Mouse (Mus musculus) testis, postnatal 14 days (tissue): ENCODE measurements around the gene Sox5.
A peak's percentile ranks its signal among the peaks of the same experiment; 100 is the strongest.

Source experiments
- DNase-seq: peaks from one replicate; pipeline ENCODE4 v3.0.0; 2021; ENCODE audit warnings: low spot score

Gene Sox5

GRCm38 (mm10) chr6:144103612-144104011 lies 678.2 kb downstream of the Sox5 start:
- DNase-seq, result no peak

DNA sequence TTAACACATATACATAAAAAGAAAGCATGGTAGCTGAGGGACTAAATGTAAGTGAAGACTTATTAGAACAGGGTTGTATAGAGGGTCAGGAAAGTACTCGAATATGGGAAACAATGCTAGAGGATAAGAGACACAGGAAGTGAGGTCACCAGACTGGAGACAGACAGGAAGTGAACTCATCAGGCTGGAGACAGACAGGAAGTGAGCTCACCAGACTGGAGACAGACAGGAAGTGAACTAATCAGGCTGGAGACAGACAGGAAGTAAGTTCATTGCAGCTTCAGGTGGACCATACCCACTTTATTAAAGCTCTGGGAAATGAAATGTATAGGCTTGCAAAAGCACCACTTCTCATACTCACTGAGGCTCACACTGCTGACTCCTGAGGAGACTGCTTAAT lies 680.9 kb downstream of the Sox5 start:
- DNase-seq, result no peak

DNA sequence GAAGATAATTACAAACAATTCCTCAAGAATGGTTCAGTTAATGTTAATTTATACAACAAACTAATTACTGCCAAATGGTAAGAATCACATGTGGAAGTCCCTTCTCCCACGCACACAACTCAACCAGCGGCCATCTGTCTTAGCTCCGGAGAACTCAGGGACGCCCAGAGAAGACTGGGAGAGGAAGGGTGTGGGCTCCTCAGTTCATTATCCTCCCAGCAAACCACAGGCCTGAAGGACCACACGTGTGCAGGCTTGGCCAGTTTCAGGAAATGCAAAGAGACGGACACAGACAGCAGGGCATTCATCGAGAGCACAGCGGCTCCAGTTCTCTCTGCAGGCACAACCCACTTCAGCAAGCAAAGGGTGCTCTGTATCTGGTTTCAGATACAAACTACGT lies 683.7 kb downstream of the Sox5 start:
- no peak for DNase-seq

DNA sequence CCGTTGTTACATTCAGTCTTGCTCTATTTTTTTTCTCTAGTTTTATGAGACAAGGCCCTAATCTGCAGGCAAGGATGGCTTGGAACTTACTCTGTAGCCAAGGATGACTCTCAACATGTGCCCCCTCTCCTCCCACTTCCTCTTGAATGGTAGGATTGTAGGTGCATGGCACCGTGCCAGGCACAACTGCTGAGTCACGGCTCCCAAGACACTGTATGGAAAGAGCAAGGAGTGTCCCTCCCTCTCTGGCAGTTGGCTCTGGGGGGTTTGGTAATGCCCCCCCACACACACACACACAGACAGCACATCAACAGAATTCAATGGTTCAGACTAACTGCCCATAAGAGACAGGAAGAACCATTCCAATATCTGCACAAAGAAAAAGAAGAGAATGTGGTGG lies 693.5 kb downstream of the Sox5 start:
- DNase-seq, result no peak

DNA sequence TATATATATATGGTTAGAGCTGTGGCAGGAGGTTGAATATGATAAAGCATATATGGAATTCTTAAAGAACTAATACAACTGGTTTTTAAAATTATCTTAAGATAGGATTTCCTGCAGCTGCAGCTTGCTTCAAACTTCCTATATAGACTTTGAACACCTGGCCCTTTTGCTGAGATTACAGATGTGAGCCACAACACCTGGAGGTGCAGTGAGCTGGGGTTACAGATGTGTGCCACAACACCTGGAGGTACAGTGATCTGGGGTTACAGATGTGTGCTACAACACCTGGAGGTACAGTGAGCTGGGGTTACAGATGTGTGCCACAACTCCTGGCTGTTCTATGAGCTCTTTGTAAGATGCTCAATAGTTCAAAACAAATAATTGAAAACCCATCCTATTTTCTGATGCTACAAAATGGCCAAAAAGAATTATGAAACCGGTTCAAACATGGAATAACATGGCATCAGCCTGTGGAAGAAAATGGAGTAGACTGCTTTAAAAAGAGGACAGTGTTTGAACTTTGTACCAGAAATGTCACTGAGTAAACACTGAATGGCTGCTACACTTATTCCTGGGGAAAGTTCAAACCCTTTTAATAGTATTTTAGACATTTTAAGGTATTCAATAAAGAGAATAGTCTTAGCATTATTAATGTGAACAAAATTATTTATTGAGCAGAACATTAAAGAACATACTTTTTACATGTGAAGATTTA lies 695.5 kb downstream of the Sox5 start:
- no peak for DNase-seq

GRCm38 (mm10) chr6:144082297-144082696 lies 699.5 kb downstream of the Sox5 start:
- DNase-seq, result no peak

DNA sequence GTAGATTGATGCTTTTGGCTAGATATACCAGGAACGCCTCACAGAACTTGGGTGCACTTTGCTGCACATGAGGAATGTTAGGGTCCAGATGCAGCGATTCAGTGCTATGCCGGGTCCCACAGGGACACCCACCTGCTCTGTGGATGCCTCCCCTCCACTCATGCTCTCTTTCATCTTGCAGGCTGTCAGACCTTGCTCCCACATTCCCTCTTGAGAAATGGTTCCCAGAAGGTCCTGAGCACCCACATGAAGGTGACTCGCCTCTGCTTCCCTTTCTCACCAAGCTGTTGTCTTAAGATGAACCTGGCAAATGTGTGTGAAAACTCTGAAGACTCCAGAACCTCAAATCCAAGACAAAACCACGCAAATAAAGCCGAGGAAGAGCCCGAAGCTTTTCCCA lies 704.0 kb downstream of the Sox5 start:
- no peak for DNase-seq

GRCm38 (mm10) chr6:144076376-144076775 lies 705.4 kb downstream of the Sox5 start:
- no peak for DNase-seq

DNA sequence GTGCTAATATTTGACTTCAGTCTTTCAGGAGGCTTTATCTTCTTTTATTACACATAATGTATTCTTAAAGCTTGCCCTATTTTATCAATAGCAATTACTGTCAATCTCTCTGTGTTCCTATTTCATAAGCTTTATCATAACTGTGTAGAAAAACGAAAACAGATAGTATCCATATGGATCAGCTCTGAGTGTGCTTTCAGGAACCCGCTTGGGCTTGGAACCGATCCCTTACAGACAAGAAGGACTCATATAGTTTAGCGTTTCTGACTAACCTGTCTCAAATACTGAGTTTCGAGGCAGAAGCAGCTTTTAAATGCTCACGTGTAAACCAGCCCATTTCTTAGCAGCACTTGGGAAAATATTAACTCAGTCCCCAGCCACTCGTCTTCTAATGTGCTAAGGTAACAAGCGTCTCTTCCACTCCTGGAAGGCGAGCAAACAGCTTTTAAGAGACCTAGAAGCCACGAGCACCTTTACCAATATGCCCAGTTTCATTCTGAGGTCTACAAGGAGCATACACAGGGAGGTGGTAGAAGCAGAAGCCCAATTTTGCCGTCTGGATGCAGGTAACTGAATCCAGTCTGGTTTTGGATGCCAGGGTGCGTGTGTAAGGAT lies 706.3 kb downstream of the Sox5 start:
- DNase-seq, result no peak

DNA sequence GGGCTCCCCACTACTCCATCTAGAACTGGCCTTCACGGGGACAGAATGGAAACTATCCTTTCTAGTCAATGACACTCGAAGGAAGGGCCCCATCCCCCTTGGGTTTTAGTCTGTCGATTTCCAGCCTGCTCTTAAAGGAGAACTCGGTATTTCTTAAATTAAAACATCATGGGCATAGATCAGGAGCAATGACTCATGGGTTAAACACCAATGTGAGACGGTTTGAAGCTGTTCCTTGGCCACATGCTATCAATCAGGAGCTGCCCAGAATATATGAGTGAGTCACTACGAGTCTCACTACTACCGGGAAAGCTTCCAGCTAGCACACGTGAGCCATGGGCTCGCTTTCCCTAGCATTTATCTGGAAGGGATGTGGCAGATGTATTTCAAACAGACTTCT lies 707.0 kb downstream of the Sox5 start:
- no peak for DNase-seq

- DNase-seq, result no peak
These were observed 711.3 kb downstream of the Sox5 start for GRCm38 (mm10) chr6:144070461-144070860.

- no peak for DNase-seq
These were observed 714.3 kb downstream of the Sox5 start for GRCm38 (mm10) chr6:144067491-144067890.

DNA sequence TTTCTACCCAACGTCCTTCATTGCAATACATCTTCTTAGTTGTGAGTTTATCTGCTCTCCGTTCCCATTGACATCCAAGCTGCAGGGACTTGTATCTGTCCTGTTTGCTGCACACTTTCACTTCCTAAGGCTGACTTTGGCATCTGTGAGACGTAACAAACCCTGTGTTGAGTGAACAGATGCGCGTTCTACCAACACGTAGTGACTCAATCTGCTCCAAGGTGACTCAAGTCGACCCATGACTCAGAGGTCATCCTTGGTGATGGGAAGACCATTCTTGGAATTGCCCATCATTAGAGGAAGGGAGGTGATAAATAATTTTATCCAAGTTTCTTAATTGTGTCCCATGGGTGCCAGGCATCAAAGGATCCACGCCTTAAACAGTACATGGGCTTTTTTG lies 719.3 kb downstream of the Sox5 start:
- no peak for DNase-seq

DNA sequence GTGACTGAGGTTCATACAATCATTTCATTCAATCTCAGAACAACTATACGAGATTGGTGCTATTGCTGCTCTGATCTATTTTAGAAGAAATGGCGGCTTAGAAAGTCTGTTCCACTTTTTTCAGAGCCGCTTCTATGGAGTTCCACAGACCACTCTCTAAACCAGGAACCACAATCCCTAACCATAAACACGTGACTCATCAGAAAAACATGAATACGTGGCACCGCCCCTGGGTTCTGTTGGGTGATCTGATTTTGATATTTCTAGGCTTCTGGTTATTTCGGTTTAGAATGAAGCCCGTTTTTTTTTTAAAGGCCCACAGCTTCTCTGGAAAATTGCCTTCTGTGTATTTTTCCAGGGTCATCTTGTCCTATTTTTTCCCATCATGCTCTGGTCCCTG lies 720.0 kb downstream of the Sox5 start:
- DNase-seq, result no peak

- no peak for DNase-seq
These were observed 724.6 kb downstream of the Sox5 start for GRCm38 (mm10) chr6:144057098-144057632.

DNA sequence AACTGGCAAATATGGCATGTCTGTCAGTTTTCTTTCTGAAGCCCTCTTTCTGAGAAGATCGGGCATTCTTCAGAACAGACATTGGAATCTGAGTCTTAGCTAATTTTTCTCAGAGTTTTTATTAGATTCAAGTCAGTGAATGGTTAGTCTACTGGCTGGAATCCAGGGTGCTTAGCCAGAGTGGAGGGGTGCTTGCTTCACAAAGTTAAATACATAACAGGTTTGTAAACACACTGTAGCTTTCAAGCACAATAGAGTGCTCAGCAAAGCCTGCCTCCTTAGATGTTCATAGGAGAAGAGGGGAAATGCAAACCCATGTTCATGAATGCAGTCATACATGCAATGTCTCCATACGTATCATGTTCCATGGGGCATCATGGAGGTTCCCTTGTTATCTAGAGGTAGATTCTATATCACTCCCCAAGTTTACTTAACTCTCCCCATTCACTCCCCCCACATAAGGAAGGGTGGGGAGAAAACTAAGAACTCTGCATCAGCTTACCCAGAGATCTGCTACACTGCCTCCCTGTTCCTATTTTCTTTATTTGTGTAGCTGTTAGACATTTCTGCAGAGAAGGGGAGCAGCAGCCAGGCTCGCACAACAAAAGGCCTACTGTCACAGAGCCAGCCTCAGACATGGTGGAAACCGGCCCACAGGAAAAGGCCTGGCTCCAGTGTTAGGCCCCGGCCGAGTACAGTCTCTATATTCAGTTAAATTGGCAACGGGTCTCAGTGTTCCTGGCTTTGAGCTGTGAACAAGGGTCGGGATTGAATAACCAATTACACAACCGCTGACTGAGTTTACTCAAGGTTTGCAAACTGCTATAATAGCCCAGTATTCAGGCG lies 725.3 kb downstream of the Sox5 start:
- peak; percentile 28 for DNase-seq

GRCm38 (mm10) chr6:144052487-144052886 lies 729.3 kb downstream of the Sox5 start:
- no peak for DNase-seq

GRCm38 (mm10) chr6:144051316-144051715 lies 730.5 kb downstream of the Sox5 start:
- DNase-seq, result no peak

DNA sequence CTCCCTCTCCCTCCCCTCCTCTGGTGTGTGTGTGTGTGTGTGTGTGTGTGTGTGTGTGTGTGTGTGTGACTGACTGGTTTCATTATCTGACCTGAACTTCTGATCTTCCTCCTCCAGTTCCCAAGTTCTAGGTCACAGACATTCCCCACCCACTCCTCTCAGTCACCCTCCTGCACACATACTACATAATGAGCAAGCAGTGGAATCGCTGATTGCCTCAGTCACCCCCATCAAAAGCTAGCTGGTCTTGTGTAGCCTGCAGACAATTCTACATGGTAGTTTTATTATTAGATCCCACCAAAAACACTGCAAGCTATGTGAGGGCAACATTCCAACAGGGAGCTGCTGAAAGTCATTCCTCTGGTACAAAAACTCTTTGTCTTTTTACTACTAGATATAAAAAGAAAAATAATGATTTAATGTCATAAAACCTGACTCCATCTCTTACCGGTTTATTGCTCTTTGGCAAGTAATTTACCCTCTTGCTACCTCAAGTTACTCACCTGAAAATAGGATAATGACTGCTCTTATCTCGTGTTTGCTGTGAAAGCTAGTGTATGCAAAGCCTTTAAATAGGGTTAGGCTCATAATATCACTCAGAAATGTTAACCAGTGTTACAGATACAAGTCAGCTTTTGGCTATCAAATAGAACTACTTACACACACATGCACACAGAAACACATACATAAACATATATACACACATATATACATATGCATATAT lies 733.4 kb downstream of the Sox5 start:
- no peak for DNase-seq

DNA sequence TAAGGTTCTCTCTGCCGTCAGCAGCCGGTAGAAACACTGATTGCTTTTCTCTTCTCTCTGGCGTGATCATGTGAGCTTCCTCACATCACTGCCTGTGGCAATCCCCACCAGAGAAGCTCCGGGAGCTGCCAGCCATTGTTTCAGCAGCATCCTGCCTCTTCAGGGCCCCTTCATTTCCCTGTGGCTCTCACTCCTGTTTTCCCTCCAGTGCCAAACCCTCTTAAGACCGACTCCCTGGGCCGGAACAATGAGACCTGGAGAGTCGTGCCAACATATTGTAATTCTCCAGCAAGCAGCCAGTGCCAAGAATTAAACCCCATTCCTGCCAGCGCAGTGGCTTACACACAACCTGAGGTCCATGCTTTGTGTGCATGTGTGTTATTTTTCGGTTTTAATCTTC lies 736.3 kb downstream of the Sox5 start:
- no peak for DNase-seq

GRCm38 (mm10) chr6:144044381-144044780 lies 737.4 kb downstream of the Sox5 start:
- no peak for DNase-seq

GRCm38 (mm10) chr6:144042936-144043335 lies 738.8 kb downstream of the Sox5 start:
- DNase-seq, result no peak
